Mouse (Mus musculus) urinary bladder, adult 18-20 months (tissue): ENCODE measurements around the gene Tub.

ENCODE experiments used
- DNase-seq, 2 experiments: peaks; one replicate each; pipeline ENCODE4 v3.0.0; 2022; ENCODE audit warnings: low spot score in 2 of 2, mixed read lengths in 2 of 2

The Tub gene

DNA sequence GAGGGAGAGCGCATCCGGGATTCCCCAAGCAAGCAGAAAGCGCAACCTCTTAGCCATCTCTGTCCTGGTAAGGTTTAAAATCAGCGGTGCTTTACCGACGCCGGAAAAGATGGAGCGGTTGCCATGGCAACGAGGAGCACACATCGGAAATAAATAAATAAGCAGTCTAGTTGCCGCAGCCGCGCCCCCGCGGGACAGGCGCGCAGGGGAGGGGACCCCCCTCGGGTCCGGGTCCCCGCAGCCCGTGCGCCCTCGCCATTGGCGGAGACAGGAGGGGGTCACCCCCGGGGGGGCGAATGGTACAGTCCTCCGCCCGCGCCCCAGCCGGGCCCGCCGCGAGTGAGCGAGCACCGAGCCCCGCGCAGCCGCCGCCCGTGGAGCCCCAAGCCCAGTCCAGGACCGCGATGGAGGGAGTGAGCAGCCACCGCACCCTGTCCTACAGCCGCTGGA is at the start of gene Tub:
Gene Tub, plus strand, starts transcription at position 27 of the 450 bp plus-strand sequence.
- DNase-seq = no peak

DNA sequence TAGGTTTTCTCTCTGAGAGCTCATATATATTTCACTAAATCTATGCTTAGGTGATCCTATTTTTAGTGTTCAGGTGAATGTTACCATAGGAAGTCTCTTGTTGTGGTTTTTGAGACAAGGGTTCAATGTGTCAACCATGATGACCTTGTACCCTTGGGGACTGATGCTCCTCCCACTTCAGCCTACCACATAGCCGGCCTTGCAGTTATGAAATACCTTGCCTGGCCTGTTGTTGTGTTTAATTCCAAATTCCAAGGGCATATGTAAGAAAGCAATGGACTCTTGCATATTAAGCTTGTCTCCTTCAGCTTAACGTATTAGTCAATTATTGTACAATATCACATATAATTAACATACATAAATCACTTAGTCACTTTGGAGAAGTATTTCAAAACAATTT is 46.2 kb upstream of the Tub start:
- no peak for DNase-seq

DNA sequence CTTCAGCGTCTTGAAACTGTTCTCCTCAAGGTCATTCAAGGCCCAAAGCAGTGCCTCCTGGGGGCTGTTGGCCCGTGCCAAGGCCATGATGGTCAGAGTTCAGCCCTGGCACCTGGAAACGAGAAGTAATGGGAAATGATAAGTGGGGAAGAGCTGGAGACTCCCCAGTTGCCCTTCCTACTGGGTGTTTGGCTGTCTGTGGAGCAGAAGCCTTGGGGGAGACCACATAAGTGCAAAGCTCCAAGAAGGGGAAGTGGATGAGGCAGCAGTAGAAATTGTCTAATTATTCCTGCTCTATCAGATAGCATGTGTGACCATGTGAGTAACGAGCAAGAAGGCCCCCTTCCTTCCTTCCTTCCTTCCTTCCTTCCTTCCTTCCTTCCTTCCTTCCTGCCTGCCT is 23.1 kb upstream of the Tub start:
- DNase-seq = no peak

DNA sequence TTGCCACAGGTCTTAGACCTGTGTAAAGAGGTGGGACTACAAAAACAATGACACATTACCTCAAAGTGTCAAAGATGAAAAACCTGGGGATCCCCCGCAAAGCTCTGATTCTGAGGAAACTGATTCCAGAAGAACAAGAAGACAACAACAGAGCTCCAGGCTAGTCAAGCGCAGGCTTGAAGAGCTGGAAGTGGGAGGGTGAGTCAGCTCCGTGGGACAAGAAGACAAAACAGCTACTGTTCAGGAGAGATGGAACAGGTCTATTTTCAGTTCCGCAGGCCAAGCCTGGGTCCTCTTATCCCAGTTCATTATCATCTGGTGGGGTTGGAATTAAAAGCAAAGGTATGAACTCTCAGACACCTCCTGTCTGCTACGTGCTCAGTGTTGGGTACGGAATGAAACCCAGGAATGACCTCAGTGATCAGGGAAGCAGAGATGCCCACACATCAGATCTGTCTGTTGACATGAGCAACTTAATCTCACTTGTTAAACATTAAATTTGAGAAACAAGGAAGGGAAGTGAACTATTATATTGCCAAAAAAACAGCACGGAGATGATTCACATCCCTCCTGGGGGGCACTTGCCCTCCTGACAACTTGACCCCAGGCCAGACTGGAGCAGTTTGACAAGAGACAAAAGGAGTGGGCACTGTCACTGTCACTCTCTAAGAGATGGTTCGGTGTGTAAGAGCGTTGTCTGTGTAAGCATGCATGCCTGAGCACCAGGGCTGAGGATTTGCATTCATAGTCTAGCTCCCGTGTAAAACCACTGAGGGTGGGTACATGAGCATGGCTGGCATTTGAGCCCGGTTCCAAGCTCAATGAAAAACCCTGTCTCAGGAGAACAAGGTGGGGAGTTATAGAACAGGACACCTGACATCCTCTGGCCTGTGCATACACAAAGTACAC is 21.6 kb upstream of the Tub start:
- DNase-seq = no peak

DNA sequence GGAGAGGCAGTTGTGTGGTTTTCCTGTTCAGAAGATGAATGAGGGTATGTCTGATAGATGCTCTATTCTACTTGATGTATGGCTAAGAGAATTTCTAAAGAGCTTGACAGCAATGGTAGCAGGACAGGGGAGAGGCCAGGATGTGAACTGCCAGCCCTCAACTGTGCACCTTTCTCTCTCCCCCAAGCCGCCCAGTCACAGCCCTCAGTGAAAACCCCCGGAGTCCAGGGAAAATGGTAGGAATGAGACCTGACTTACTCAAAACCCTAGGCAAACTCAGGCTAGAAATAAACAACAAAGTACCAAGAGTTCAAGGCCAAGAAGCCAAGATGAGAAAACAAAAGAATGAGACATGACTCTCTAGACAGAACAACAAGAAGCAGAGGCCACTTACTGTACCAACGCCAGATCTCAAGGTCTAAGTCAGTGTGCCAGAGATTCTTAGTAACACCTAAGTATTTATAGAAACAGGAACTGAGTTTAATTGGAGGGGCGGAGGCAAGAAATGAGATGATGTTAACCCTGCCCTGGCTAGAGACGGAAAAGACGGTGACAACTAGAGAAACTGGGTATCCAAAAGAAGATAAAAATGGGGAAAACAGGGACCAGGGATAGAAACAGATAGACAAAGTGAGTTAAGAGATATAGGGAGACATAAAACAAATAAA is 20.3 kb upstream of the Tub start, which contains the start of gene Nlrp10:
Gene Nlrp10, minus strand, starts transcription at position 453 of the 668 bp plus-strand sequence.
- no peak for DNase-seq

DNA sequence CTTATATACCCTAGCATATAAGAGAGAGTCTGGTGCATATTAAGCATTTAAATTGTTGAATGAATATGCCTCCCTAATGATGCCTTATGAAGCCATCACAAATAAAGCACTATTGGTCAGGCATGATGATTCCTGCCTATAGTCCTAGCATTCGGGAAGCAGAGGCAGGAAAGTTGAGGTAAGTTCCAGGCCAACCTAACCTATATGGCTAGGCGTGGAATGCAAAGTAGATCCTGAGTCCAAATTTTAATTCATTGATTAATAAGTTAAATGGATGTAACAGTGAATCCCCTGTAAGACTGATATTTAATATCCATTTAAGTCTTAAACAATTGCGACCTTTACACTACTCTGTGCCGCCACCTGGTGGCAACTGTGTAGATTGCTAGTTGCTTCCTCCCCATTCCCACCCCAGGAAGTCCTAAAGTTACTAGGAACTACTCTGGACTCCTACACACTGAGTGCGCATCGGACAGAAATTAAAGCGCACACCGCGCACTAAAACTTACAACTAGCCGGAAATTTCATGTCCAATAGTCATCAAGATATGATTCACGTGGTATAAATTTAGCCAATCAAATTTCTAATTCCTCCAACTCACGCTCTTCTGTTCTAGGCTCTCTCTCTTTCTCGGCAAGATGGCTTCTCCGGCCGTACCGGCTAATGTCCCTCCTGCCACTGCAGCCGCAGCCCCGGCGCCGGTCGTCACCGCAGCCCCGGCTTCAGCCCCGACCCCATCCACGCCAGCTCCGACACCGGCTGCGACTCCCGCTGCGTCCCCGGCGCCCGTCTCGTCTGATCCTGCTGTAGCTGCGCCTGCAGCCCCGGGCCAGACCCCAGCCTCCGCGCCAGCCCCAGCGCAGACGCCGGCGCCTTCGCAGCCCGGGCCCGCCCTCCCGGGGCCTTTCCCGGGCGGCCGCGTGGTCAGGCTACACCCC is 16.1 kb upstream of the Tub start, which contains the start of gene Eif3f:
Gene Eif3f, plus strand, starts transcription at position 624 of the 938 bp plus-strand sequence.
- DNase-seq = peak; percentile 83 to 90

DNA sequence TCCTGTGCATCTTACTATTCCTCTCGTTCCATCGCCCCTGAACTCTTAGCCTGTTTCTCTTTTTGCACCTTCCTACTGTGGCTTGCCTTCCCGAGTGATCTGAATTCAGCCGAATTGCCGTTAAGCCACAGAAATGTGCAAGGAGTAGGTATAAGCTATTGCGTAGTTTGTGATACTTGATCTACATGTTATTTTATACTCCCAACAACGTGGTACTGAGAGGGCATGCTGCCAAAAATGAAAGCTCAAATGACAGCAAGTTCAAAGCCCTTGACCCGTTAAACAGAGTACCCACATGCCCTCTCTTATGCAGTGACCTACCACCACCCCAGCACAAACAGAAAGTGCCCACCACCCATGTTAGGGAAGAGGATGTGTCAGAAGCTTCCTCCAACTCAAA is 15.3 kb upstream of the Tub start:
- DNase-seq = no peak

DNA sequence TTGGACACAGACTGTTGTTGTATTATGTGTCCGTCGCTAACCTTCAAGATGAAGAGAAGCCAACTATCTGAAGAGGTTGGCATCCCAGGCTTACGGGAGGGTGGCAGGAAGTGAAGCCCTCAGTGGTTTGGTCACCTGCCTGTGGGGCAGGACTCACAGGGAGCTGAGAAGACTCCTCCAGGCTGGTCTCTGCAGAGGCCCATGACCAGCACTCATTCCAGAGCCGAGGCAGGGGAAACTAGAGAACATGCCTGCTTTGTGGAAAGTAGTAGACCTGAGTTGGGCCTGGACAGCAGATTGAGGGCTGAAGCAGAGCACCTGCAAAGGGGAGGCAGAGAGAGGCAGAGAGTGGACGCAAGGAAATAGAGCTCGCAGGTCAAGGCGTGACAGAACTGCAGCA is 14.7 kb upstream of the Tub start:
- no peak for DNase-seq

DNA sequence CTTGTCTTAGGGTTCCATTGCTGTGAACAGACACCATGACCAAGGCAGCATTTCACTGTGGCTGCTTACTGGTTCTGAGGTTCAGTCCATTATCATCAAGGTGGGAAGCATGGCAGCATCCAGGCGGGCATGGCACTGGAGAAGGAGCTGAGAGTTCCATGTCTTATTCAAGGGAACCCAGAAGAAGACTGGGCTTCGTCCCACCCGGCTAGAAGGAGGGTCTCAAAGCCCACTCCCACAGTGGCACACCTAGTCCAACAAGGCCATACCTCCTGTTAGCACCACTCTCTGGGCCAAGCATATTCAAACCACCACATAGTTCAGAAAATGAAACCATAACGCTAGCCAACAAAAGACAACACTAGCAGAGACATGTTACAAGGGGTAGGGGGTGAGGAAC is 13.5 kb upstream of the Tub start:
- no peak for DNase-seq

DNA sequence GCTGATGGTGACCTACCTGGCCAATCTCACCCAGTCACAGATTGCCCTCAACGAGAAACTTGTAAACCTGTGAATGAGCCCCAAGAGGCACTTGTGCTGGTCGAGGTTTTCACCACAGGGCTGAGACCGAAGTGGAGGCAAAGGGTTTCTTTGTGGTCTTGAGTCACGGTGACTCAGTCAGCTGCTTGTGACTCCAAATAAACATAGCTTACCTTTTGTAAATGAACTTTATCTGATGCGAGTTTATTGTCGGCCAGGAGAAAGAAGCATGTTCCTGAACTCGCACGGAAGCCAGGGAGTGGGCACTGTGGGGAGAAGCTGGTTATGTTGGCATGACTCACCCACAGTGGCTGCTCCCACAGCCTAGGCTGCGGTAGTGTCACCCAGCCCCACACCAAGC is 8.7 kb upstream of the Tub start:
- DNase-seq = peak; percentile 28 to 68

DNA sequence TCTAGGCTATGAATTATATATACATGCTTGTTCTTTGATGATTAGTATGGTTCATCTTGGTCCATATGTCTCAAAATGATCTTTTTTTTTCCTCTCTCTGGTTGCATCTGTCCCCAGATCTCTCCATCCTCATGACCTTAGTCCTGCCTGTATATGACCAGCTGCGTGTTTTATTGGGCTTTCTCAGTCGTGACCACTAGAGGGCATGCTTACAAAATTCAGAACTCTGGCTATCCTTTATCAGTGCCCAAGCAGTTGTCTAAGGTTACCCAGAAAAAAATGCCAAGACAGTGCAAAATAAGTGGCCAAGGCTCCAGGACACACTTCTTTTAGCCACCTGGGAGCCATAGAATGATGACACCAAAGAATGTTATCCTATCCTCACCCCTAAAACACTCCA is 6.1 kb upstream of the Tub start:
- no peak for DNase-seq

DNA sequence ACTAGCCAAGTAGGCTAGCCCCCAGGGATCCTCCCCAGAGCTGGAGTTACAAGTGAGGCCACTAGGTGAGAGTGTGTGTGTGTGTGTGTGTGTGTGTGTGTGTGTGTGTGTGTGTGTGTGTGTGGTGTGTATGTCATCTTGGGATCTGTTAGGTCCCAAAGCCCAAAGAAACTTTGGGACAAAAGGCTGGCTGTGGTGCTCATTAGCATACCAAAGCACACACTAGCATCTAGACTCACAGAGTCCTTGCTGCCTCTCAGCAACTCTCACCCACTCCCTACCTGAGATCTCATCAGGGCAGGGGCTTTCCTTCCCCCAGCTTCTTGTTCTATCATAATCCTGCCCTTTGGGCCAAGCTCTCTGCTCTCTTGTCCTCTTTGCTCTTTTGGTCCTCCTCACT is 1.5 kb upstream of the Tub start:
- DNase-seq = no peak

DNA sequence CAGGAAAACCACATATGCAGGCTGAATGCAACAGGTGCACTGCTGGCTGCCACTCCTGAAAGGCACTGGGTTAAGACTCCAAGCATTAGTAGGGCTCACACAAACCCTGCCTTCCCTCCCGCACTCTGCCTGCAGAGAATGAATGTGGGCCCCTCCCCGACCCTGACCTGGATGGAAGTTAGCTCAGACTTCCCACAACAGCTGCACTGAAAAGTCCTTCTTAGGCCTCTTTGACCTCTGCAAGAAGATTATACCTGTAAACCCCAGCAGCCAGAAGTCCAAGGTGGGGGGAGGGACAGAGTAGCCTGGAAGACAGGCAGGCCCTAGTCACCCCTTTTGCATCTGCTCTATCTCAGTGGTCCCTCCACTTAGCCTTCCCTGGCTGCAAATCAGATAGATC is 837 bp upstream of the Tub start:
- DNase-seq = no peak

DNA sequence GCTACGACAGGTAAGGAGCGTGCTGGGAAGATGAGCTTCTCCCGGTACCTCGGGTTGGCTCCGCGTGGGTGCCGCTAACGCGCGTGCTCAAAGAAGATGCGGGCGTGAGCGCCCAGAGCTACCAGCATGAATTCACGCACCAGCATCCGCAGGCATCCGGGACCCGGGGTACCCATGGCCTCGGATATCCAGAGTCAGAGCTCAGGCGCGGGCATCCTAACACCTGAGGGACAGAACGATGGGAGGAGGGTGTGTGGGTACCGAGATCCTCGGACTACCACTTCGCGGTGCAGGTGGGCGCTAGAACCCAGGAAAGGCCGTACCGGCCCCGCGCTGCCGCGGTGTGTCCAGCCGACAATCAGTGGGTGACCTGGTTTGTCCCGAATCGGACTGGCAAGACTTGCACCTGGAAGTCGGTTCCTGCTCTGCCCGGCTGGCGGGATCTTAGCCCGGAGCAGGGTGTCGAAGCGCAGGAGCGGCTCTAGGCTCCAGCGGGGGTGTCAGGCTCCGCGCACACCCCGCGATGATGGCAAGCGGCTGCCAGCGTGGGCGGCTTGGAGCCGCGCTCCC is 709 bp downstream of the Tub start:
- peak in 1 of 2 experiments; percentile 43 for DNase-seq

DNA sequence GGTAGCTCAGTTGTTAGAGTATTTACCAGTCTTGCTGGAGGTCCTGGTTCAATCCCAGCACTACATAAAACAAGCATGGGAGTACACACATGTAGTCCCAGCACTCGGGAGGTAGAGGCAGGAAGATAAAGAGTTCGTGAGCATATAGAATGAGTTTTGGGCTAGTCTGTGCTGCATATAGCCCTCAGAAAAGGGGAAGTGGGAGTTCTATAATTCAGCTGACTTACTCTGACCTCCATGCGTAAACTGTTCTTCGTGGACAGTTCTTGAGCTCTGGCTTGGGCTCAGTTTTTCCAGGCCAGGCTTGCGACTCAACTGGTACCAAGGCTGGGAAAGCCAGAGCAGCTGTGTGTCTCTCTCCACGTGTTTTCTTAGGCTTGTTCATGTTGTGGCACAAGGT is 2.7 kb downstream of the Tub start:
- no peak for DNase-seq

DNA sequence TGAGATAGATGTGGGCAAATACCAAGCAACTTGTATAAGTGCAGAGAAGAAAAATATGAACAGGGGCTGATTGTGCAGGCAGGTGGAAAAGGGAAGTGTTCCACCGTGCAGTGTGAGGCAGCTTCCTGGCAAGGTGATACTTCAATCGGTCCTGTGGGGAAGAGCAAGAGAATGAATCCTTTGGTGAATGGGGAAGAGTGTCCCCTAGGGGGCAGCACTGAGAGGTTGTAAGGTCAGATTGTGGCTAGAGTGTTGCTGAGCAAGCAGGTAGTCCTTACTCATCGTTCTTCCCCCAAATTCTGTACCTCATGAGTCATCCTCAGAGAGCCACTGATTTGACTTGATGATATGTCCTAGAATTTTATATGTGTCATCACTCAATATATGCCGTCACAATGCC is 4.0 kb downstream of the Tub start:
- DNase-seq = no peak

DNA sequence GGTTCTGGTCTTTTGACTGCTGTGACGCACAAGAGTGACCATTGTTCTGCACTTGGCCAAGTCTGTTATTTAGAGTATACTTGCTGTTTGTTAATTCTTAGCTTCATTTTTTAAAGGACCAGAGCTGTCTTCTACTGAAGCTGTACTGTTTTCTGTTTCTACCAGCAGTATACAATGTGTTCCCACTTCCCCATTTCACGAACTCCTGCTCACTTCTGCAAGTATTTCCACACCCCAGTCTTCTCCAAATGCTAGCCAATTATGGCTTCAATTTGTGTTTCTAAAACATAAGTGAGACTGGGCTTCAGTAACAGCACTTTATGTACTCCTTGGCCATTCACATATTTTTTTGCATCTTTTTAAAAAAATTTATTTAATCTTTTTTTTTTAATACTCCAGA is 7.6 kb downstream of the Tub start:
- no peak for DNase-seq

DNA sequence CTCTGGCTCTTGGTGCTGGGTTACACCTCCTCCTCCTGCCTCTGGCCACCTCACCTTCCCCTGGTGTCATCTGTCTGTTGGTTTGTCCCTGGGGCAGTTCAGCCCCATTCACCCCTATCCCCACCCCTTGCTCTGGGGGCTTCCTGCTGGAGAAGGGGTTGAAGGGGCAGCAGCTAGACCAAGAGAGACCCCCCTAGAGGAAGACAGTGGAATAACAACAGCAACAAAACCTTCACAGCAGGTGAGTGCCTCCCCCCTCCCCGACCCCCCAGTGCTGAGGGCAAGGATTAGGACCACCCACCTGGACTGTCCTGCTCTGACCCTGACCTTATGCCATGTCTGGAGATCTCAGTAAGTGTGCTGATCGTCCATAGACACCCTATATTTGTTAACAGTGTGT is 15.8 kb downstream of the Tub start:
- DNase-seq = no peak

DNA sequence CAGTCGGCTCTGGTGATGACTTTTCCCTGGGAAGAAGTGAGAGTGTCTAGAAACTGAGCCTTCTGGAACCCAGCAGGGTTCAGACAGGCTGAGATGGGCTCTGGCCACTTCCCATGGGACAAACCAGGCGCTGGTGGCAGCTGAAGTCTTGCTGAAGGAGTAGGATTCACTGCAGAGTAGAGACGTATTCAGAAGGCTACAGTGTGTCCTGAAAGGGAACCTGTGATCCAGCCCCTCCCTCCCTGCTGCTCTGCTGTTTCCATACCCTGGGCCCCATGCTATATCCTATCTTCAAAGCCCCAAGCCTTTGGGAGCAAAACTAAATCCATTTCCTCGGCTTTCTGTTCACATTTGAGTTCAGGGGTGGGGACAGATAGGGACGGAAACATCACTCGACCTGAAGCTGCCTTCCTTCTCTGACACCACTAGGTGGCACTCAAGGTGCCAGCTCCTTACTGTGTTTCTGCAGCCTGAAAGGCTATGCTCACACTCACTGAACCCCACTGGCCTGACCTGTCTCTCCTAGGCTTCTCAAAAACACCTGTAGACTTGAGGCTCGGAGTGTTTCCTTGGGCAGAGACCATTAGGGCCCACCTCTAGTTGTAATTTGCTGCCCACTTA is 16.7 kb downstream of the Tub start:
- peak in 1 of 2 experiments; percentile 21 for DNase-seq

DNA sequence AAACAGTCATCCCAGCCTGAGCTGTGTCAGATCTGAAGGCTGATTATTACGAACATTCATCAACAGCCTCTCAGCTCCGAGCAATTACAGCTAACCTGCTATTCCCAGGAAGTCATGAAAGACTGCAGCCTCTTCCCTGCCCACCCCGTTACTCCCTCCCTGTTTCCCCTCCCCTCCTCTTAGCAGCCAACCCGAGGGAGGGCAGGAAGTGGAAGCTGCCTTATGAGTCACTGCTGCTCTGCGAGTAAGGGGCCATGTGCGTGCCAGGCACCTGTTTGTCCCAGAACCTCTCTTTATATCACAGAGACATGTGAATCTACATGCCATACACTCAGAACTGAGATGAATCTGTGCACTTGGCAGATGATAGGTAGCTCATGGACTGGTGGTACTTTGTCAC is 18.1 kb downstream of the Tub start:
- DNase-seq = no peak

DNA sequence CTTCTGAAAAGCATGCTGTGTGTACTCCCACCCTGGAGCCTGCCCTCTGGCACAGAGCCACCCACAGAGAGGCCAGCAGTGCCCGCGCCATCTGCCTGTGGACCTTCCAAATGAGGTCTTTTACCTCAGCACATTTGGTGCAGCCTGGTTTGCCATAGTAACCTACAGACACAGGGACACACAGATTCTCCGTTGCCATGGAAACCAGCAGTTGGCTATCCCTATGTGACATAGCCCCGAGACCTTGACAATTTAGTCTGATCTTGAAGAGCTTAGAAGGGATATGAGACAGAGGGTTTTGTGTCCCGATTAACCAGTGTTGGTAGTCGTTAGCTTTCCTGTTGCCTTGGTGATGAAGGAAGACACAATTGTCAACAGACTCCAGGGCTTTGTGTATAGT is 22.1 kb downstream of the Tub start:
- DNase-seq = no peak
